Mouse (Mus musculus) left cerebral cortex, postnatal 14 days (tissue): Measurements from ENCODE around the gene Gucd1. TPM values are rescaled to one million over a fixed set of nuclear protein-coding genes. Genes with fewer than 3 reads are reported as not detected.
A peak's percentile ranks its signal among the peaks of the same experiment; 100 is the strongest.
"Not testable (repeated sequence)": the region's sequence is repeated elsewhere in the genome, so short reads cannot be mapped to it uniquely, and the experiment has no call there.

Experiments used
- DNase-seq, 2 experiments: peaks; one replicate each; pipeline ENCODE4 v3.0.0; 2021 to 2022; ENCODE audit warnings: low spot score in 2 of 2, mixed read lengths in 1 of 2
- intact Hi-C: fragments of 180-260 bp; cut with DNase I; formaldehyde crosslinking; loops from one replicate; pipeline ENCODE4 v1.15.1; 2025
- total RNA-seq, 2 experiments: library from RNA; stranded (reverse); gene quantifications; 2 replicates each; pipeline ENCODE4 v1.2.3; 2021

Gucd1 gene
- total RNA-seq, 2 experiments from 2014 or later, result 20.6 to 23.1 TPM

DNA sequence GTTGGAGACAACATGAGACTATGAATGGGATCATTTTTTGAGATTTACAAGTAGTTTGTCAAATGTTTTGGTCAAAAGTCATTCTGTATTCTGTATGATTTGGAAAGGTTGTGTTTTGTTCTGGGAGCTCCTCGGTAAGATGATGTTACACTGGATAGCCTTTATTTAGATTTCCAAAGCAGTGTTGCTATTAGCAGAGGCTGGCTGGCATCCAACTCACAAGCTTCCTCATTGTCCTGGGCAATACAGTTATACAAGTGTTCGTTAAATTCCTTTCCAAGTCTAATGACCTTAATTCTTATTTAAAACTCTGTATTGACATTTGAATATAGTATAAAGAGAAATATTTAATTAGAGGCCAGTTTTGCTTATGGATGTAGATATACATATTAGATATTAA, 172.5 kb downstream of the Gucd1 start:
- no peak for DNase-seq
- intact Hi-C loops, result no loop called here

DNA sequence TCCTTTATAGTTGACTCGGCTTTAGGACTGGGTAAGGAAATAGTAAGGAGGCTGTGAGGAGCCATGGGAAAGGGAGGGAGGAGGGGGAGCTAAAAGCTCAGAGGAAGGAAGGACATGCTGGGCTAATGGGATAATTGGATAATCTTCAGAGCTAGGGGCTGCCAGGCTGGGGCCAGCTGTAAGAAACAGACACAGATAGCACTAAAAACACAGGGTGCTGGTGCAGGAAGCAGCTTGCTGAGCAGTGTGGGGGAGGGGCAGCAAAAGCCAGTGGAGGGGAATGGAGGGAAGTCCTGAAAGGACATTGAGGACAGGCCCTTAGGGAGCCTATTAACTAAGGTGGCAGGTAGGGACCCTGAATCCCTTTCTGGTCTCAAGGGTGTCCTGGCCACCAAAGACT, 173.2 kb downstream of the Gucd1 start:
- intact Hi-C loops, DNase-seq: not testable (repeated sequence)

DNA sequence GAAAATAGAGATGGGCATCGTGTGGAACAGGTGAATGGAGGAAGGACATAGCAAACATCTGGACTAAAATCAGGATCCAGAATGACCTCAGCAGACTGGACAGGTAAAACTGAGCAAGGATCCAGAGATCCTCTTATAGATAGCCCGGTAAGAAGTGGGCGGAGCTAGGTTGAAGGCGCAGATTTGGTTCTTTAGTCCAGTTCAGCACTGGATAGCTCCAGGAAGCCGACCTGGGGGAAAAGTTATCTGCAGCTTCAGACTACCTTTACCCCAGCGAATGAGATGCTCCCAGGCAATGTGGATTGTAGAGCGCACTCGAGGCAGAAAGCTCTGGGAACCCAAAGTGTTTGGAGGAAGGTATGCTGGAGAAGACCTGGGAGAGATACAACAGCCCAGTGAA, 175.8 kb downstream of the Gucd1 start:
- DNase-seq, result no peak
- intact Hi-C loops, result no loop called here

DNA sequence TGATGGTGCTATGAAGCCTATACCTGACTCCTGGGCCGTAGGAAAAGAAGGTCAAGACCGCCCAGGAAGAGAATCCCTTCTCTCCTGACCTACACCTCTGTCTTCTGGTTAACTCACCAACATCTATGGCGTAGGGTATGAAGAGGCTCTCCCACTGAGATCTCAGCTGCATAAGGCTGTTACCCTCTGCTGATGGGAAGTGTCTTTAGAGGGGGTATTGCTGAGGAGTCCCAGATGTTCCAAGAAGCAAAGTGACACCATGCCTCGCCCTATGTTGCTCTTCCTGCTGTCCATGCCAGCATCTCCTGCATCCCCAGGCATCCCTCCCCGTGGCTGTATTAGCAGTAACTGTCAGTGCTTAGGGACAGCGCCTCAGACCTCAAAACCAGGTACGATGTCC, 178.4 kb downstream of the Gucd1 start:
- intact Hi-C loops, result no loop called here
- no peak for DNase-seq

DNA sequence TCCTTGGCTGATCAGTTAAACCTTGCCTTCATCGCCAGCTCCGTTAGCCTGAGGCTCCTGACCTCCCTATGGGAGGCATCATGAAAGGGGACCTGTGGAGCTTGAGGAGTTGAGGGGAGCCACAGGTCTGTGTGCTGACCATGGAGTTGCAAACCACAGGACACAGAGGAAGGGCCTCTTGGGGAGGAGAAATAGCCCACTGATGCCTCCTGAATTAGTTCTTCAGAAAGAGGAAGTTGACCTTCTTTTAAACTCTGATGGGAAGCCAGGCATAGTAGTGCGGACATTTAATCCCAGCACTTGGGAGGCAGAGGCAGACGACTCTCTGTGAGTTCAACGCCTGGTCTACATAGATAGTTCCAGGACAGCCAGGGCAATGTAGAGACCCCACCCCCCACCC, 178.9 kb downstream of the Gucd1 start:
- intact Hi-C loops, result no loop called here

DNA sequence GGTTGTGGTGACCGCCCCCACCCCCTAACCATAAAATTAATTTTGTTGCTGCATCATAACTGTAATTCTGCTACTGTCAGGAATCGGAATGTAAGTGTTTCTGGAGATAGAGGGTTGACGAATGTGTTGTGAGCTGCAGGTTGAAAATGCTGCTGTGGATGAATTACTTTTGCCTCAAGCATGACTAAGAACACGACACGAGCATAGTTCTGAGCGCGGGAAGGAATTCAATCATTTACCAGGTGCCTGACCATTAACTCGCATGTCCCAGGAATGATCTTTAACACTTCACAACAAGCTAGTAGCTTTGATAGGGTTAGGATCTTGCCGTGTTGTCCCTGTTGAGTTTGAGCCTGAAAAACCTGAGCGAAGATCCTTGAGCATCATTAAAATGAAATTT, 180.5 kb downstream of the Gucd1 start:
- no peak for DNase-seq
- intact Hi-C loops, result no loop called here

More for the DNA sequence above, 178.9 kb downstream of the Gucd1 start:
- DNase-seq, result no peak

DNA sequence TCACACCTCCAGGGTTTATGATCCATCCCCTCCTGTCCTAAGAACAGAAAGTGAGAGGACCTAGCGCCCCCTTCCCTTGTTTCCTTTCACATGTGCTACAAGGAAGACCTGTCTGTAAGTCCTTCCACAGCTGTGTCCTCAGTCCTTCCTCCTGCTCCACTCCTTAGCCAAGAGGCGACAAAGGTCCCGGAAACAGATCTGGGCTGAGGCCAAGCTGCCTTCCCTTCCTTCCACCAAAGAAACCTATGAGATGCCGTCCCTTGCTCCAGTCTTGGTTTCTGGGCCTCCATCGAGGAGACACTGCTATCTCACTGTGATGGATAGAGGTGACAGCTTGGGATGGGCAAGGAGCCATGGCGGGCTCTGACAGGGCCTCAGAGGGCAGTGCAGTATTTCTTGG, 182.7 kb downstream of the Gucd1 start:
- no peak for DNase-seq
- intact Hi-C loops, result no loop called here

DNA sequence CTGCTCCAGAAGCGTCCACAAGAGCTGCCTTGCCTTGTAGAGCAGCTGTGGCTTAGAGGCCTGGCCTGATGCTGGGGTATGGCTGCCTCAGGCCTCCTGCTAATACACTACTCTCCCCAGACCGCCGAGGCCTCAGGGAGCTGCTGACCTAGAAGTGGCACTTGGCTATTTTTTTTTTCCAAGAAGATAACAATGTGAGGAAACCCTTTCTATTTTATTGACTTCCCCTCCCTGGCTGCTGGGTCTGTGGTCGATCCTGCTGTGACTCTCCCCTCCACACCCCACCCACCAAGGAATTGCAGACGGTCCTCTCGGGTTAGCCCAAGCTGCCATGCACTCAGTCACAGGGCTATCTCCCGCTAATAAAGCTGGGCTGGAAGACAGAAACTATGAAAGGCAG, 183.6 kb downstream of the Gucd1 start:
- intact Hi-C loops, result no loop called here
- no peak for DNase-seq

DNA sequence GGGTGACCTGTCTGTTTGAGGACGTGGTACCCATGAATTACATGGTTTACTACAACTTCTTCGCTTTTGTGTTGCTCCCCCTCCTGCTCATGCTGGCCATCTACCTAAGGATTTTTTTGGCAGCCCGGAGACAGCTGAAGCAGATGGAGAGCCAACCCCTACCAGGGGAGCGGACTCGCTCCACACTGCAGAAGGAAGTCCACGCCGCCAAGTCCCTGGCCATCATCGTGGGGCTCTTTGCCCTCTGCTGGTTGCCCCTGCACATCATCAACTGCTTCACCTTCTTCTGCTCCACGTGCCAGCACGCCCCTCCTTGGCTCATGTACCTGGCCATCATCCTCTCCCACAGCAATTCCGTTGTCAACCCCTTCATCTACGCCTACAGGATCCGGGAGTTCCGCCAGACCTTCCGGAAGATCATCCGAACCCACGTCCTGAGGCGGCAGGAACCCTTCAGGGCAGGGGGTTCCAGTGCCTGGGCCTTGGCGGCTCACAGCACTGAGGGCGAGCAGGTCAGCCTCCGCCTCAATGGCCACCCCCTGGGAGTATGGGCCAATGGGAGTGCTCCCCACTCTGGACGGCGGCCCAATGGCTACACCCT, 184.5 kb downstream of the Gucd1 start:
- no peak for DNase-seq
- intact Hi-C loops, result no loop called here

DNA sequence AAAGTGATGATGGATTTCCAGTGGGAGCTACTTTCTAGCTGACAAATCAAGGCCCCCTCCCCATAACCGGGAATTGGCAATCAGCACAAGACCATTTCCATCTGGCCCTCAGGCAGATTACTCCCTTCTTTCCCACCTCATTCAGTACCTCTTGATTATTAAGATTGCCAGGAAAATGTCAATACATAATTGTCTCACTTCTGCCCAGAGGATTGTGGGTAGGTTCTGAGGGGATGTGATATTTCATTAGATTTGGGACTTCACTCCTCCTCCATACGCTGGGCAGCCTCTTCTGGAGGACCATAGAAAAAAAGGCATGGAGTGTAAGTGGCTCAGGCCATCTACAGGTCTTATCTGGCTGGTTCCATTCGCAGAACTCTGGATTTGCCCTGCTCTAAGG, 185.5 kb downstream of the Gucd1 start:
- intact Hi-C loops, result no loop called here
- DNase-seq, result no peak

DNA sequence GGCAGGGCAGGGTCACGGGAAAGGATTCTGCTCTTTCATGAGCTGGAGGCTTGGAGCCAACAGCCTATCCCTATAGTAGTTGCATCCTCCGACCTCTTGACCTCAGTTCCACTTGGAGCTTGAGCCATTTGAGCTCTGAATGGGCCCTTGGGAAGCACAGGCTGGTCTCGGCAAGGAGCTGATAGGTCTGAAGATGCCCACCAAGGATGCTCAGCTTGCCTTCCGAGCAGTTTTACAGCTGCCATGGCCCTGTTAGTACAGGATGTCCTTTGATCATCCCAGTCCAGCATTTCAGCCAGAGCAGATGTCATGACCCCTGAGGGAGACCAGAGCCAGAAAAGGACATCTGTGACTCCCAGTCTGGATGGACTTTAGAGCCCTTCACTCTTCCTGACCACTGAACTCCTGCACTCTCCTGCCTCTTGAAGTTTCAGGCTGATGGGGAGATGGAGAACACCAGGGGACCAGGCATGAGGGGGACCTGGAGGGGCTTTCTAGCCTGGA, 189.5 kb downstream of the Gucd1 start:
- DNase-seq, result no peak
- intact Hi-C loops, result no loop called here

DNA sequence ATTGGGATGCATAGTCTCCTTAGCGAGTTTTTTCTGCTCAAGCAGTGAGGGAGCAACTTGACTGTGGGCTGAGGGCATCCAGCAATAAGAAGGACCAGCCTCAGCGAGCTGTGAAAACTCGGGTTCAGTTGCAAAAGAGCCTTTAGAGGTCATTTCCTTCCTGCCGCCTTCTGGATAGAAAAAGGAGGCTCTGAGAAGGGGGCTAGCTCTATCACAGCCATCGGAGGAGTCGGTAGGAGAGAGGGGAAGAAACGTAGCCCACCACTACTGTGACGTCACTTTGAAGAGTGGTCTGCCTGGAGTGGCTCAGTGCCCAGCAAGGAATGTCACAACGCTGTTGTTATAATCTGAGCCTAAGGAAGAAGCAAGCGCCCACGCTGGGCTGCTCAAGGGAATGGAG, 190.7 kb downstream of the Gucd1 start:
- intact Hi-C loops, result no loop called here
- DNase-seq, result no peak

DNA sequence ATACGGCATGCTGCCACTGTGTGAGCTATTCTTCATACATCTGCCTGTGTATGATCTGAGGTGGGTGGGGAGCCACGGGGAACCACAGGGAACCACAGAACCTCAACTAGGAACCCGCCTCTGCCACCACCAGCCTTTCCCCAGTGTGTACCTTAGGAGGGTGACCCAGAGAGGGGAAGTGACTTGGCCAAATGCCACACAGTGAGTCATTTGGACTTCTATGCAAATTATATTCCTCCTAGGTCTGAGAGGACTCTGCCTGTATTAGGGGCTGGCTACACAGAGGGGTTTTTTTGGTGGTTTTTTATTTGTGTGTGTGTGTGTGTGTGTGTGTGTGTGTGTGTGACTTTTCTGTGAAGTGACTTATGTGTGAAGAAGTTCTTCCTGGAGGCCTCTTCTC, 191.2 kb downstream of the Gucd1 start:
- intact Hi-C loops, result no loop called here
- DNase-seq, result no peak

DNA sequence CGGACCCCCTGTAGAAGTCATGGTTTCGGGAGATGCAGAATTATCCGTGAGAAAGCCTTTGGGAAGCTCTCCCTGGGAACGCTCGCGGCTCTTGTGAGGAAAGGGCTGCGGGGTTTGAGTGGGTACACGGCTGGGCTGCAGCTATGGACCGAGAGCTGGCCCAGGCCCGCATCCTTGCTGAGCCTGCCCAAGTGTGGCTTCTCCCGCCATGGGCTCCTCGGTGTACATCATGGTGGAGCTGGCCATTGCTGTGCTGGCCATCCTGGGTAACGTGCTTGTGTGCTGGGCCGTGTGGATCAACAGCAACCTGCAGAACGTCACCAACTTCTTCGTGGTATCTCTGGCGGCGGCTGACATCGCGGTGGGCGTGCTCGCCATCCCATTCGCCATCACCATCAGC, 192.0 kb downstream of the Gucd1 start:
- no peak for DNase-seq
- intact Hi-C loops, result no loop called here

DNA sequence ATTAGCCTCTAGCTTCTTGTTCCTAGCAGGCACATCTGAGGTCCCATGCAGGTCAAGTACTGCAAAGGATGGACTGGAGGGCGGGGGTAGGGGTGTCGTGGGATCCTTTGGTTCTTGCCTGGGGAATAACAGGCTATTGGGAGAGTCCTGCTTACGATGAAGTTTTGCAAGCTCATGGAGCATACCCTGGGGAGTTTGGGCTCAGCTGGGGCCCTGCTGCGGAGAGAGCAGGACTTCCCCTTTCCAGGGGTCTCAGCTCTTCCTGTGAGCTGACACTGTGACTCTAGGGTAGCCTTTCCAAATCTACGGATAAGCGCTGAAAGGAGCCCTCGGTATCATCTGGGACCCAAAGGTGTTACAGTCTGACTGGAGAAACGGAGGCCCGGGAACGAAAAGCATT, 193.4 kb downstream of the Gucd1 start:
- intact Hi-C loops, result no loop called here
- DNase-seq, result no peak

DNA sequence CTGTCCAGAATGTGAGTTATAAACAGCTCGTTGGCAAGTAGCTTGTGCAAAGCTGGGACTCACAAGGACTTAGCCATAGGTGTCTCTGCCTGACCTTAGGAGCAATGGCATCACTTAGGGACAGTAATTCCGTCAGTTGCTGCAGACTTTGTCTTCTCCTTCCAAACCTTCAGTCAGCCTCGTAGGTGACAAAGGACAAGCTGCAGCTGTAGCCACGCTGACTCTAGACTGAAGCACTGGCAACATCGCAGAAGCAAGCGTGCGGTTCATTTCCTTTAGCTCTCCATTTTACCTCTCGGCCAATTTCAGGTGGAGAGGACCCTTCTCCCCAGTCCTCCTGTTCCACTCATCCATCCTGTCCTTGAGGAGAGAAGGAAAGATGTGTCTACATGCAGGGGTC, 193.8 kb downstream of the Gucd1 start:
- intact Hi-C loops, result no loop called here
- no peak for DNase-seq

DNA sequence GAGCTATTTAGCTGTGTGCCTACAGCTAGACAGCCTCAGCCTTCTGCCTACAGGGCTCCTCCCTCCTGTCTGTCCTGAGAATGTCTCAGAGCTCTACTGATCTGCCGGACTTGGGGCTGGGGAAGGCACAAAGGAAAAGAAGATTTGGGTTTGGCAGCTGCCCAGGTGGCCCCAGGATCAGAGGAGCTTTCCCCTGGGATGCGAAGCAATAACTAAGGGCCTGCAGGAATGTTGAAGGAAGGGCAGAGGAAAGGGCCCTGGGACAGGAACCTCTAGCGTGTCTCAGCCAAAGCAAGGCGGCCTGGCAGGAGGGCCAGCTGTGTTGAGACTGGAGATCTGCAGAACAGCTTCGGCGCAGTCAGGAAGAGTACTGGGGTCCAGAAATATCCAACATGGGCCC, 194.8 kb downstream of the Gucd1 start:
- no peak for DNase-seq
- intact Hi-C loops, result no loop called here

DNA sequence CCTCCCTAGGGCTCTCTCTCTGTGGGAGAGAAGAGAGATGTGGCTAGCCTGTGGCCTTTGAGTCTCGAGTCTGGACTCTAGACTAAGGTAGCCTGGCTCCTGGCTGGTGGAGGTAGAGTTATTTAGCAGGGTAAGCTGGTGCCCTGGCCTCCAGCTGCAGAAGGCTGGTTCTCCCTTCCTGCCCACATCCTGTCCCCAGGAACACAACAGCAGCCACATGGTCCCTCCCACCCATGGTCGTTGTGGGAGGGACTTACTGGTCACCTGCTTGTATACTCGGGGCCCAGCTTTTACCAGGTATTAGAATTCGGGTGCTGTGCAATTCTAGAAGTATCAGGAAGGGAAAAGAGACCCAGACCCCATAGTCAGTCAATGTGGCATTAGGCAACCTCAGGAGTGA, 197.5 kb downstream of the Gucd1 start:
- DNase-seq, result no peak
- intact Hi-C loops, result no loop called here

DNA sequence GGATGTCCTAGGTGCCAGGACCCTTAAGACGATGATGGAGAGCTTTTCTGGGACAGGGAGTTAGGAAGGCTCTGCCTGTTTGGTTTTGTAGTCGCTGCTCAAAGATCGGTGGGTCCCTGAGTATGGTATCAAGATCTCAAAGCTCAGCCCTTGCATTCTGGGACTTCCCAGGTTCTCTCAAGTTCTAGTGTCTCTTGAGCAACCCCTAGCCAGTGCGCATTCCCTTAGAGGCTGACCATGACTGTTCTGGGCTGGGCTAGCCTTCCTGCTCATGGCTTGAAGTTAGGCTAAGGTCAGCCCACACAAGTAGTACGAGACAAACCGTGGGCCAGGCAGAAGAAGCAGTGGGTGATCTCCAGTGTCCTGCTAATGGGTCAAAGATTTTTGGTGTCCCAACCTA, 199.6 kb downstream of the Gucd1 start:
- intact Hi-C loops, result no loop called here
- no peak for DNase-seq

DNA sequence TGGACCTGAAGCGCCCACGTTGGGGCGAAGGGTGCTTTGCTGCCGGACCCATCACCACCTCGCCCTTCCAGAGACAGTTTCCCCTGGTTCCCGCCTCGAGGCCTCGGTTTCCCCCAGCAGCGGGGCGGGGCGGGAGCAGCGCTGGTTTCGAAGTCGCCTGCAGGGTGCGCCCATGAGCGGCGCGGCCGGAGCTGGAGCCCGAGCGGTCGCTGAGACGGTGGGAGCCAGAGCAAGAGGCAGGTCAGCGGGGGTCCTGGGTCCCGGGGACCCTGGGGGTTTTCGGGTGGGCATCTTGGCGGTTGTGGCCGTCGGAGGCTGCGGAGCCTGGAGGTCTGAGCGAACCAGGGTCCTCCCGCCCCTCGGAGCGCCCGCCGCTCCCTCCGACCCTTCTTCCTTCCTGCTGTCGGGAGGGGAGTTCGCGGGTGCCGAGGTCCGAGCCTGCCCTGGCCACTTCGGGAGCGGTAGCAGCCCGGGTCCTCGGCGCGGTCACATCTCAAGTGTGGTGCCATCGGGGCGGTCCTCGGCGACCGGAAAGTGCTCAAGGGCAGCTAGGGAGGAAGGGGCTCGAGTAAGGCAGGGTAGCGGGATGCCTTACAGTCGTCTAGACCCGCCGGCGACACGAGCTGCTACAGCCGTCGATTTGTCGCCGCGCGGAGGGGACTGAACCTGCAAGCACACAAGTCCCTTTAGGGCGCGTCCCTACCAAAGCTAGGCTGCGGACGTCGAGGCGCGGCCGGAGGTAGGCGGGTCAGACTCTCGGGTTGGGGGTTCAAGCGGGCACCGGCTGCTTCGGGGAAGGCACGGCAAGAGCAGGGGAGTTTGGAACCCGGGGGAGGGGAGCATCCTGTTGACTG, 200.6 kb downstream of the Gucd1 start:
- intact Hi-C loops, result loop anchor here (2.0 kb wide), 1 partner anchor 120 kb away; no protein-coding TSS in a partner anchor
- peak in 1 of 2 experiments; percentile 49 for DNase-seq

DNA sequence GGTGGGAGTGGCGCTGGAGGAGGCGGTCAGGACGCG, 201.1 kb downstream of the Gucd1 start, which contains the start of gene Adora2a:
Gene Adora2a, plus strand, starts transcription at position 6 of the 36 bp plus-strand sequence.
- DNase-seq, result no peak
- intact Hi-C loops, result loop anchor here (2.0 kb wide), 1 partner anchor 120 kb away; no protein-coding TSS in a partner anchor

DNA sequence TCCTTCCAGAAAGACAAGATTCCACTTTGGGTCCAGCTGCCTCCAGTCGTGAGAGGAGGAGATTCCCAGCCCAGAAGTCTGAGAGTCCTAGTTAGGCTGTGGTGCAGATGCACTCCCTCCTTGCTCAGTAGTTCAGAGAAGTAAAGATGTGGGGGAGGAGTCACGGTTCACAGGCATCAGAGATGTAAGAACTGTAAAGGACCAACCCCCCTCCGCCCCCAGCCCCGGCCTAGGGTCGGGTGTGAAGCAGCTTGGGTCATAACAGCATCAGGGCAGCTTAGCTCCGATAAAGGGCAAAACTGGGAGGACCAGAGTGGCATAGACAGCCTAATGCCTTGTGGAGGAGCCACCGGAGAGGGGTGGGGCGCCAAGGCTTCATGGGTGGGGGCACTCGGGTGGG, 201.3 kb downstream of the Gucd1 start:
- DNase-seq, result no peak
- intact Hi-C loops, result loop anchor here (2.0 kb wide), 1 partner anchor 120 kb away; no protein-coding TSS in a partner anchor
